Mouse (Mus musculus): ENCODE data around the gene Crybb3. TPM values are rescaled to one million over a fixed set of nuclear protein-coding genes. Genes with fewer than 3 reads are reported as not detected.
A peak's percentile ranks its signal among the peaks of the same experiment; 100 is the strongest.

The Crybb3 gene
- polyA plus RNA-seq, 1 experiment, result not detected

DNA sequence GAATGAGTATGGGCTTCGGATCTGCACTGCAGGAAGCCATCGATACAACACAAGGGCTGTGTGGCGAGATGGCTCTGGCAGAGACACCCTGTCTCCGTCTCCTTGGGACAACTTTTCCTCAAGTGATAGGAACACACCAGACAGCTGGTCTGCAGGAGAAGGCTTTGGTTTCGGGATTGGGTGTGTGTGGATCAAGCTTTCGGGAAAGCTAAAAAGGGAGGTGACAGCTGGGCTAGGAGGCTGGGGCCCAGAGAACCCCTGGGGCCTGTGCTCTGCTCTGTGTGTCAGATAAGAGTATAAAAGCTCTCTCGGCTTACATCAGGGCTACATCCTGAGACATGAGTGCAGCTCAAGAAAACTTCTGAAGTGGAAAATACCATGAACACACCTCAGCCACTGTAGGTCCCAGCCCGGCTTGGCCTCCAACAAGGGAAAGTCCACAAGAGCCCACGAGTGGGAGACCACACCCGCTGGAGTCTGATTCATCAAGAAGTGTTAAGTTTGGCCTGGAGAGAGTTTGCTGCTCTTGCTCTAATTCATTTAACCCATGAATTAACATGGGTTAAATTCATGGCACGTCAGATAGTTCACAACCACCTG is 26.9 kb upstream of the Crybb3 start:
- Histone ChIP-seq H3K4me3 (ENCODE audit: insufficient read depth, low read depth, low read length) (no peak overlapping the region), H3K4me1 (ENCODE audit: control insufficient read depth, insufficient read depth, low read length) (peaks cover 42% of the 10 kb centered on the region), H3K27ac (ENCODE audit: insufficient read depth, low read depth, low read length) (no peak overlapping the region)
- no peak for TF ChIP-seq CTCF (IDR thresholded peaks at IDR 0.05; ENCODE audit: insufficient read depth, low read depth, low read length)
- 67% methylated on average over 11 of the region's 11 CpGs for WGBS

DNA sequence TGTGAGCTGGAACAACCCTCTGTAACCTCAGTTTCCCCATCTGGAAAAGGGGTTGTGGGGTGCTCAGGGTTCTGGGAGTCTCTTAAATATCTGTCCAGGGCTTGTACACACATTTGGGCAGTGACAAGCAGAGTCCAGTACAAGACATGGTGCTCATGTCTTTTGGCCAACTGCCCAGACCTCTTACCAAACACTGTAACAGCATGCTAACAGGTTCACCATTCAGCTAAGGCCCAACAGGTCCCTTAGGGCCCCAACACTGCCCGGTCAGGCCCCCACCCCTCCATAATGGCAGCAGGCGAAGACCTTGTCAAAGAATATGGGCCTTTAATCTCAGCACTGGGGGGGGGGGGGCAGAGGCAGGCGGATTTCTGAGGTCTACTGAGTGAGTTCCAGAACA is 26.3 kb upstream of the Crybb3 start:
- Histone ChIP-seq H3K4me3 (ENCODE audit: insufficient read depth, low read depth, low read length) (no peak overlapping the region), H3K4me1 (ENCODE audit: control insufficient read depth, insufficient read depth, low read length) (peaks cover 39% of the 10 kb centered on the region), H3K27ac (ENCODE audit: insufficient read depth, low read depth, low read length) (no peak overlapping the region)
- TF ChIP-seq POLR2A (IDR thresholded peaks at IDR 0.05; ENCODE audit: insufficient read depth, low read depth, low read length) (no peak), CTCF (IDR thresholded peaks at IDR 0.05; ENCODE audit: insufficient read depth, low read depth, low read length) (no peak)
- 64% methylated on average over 3 of the region's 3 CpGs for WGBS

DNA sequence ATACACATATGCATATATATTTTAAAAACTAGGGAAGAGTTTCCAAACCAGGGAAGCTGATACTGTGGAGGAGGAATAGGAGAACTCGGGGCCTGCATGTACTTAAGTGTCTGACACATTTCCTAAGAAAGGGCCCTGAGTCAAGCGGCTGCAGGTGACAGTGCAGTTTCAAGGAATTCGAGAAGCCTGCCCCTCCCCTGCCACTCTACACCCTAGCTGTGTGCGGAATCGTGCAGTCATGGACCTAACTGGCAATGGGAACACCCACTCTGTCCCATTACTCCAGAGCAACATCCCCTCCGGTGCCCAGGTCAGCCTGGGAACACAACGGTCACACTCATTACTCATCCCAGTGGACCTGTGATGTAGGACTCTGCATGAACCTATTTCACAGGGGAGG is 25.2 kb upstream of the Crybb3 start:
- no peak for TF ChIP-seq POLR2A (IDR thresholded peaks at IDR 0.05; ENCODE audit: insufficient read depth, low read depth, low read length)
- no peak for TF ChIP-seq CTCF (IDR thresholded peaks at IDR 0.05; ENCODE audit: insufficient read depth, low read depth, low read length)
- 54% methylated on average over 7 of the region's 7 CpGs for WGBS

GRCm38 (mm10) chr5:113105481-113105880 is 24.1 kb upstream of the Crybb3 start:
- no peak overlapping the region for H3K27ac ChIP-seq (ENCODE audit: insufficient read depth, low read depth, low read length)
- H3K4me1 ChIP-seq (ENCODE audit: control insufficient read depth, insufficient read depth, low read length), result peaks cover 31% of the 10 kb centered on the region
- TF ChIP-seq POLR2A (IDR thresholded peaks at IDR 0.05; ENCODE audit: insufficient read depth, low read depth, low read length), result no peak
- H3K4me3 ChIP-seq (ENCODE audit: insufficient read depth, low read depth, low read length), result no peak overlapping the region
- 90% methylated on average over 4 of the region's 4 CpGs for WGBS

More for the DNA sequence above, 25.2 kb upstream of the Crybb3 start:
- Histone ChIP-seq H3K27ac (ENCODE audit: insufficient read depth, low read depth, low read length) (no peak overlapping the region), H3K4me1 (ENCODE audit: control insufficient read depth, insufficient read depth, low read length) (peaks cover 39% of the 10 kb centered on the region), H3K4me3 (ENCODE audit: insufficient read depth, low read depth, low read length) (no peak overlapping the region)

DNA sequence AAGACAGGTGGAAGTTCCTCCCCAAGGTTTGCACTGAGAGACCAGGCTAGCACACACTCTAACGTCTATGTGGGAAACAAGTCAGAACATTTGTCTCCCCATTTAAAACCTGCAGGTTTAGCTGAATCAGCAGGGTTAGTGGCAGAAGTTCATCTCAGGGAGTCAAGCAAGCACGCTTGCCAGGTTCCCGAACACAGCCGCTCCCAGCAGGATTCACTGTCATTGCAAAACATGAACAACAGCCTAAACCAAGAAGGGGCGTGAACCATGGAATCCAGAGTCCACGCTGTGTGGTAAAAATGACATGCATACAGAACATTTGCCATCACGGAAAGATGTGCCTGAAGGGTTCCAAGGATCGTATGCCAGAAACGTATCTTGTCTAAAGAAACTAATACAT is 23.7 kb upstream of the Crybb3 start:
- Histone ChIP-seq H3K4me1 (ENCODE audit: control insufficient read depth, insufficient read depth, low read length) (peaks cover 31% of the 10 kb centered on the region), H3K4me3 (ENCODE audit: insufficient read depth, low read depth, low read length) (no peak overlapping the region), H3K27ac (ENCODE audit: insufficient read depth, low read depth, low read length) (no peak overlapping the region)
- WGBS, result 79% methylated on average over 9 of the region's 9 CpGs
- TF ChIP-seq POLR2A (IDR thresholded peaks at IDR 0.05; ENCODE audit: insufficient read depth, low read depth, low read length) (no peak), CTCF (IDR thresholded peaks at IDR 0.05; ENCODE audit: insufficient read depth, low read depth, low read length) (no peak)

GRCm38 (mm10) chr5:113102455-113102854 is 21.1 kb upstream of the Crybb3 start:
- WGBS, result 29% methylated on average over 7 of the region's 7 CpGs

DNA sequence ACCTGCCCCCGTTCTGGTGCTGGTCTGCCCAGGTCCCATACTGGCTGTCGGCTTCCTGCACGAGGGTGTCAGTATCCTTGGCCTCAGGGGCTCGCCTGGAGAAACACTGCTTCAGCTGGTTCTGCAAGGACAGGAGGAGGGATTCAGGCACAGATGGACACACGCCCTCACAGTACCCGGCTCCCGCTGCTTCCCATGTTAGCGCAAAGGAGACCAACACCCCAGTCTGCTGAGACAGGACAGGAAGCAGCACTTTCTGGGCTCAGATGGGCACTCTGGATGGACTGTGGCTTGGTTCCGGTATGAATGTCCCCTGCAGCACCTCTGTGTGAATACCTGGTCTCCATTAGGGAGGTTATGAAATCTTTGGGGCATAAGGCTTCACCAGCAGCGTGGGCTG is 20.1 kb upstream of the Crybb3 start:
- WGBS, result 84% methylated on average over 10 of the region's 10 CpGs
- Histone ChIP-seq H3K4me3 (ENCODE audit: insufficient read depth, low read depth, low read length) (no peak overlapping the region), H3K4me1 (ENCODE audit: control insufficient read depth, insufficient read depth, low read length) (peaks cover 15% of the 10 kb centered on the region), H3K27ac (ENCODE audit: insufficient read depth, low read depth, low read length) (no peak overlapping the region)
- TF ChIP-seq POLR2A (IDR thresholded peaks at IDR 0.05; ENCODE audit: insufficient read depth, low read depth, low read length) (no peak), CTCF (IDR thresholded peaks at IDR 0.05; ENCODE audit: insufficient read depth, low read depth, low read length) (no peak)

More at GRCm38 (mm10) chr5:113102455-113102854, 21.1 kb upstream of the Crybb3 start:
- Histone ChIP-seq H3K4me1 (ENCODE audit: control insufficient read depth, insufficient read depth, low read length) (peaks cover 25% of the 10 kb centered on the region), H3K27ac (ENCODE audit: insufficient read depth, low read depth, low read length) (no peak overlapping the region), H3K4me3 (ENCODE audit: insufficient read depth, low read depth, low read length) (no peak overlapping the region)
- TF ChIP-seq POLR2A (IDR thresholded peaks at IDR 0.05; ENCODE audit: insufficient read depth, low read depth, low read length) (no peak), CTCF (IDR thresholded peaks at IDR 0.05; ENCODE audit: insufficient read depth, low read depth, low read length) (no peak)

- TF ChIP-seq POLR2A (IDR thresholded peaks at IDR 0.05; ENCODE audit: insufficient read depth, low read depth, low read length), result no peak
- no peak for TF ChIP-seq CTCF (IDR thresholded peaks at IDR 0.05; ENCODE audit: insufficient read depth, low read depth, low read length)
- WGBS, result 87% methylated on average over 11 of the region's 11 CpGs
- H3K4me3 ChIP-seq (ENCODE audit: insufficient read depth, low read depth, low read length), result no peak overlapping the region
- H3K4me1 ChIP-seq (ENCODE audit: control insufficient read depth, insufficient read depth, low read length), result peaks cover 15% of the 10 kb centered on the region
- H3K27ac ChIP-seq (ENCODE audit: insufficient read depth, low read depth, low read length), result no peak overlapping the region
Measured at GRCm38 (mm10) chr5:113100422-113100821, 19.0 kb upstream of the Crybb3 start.

DNA sequence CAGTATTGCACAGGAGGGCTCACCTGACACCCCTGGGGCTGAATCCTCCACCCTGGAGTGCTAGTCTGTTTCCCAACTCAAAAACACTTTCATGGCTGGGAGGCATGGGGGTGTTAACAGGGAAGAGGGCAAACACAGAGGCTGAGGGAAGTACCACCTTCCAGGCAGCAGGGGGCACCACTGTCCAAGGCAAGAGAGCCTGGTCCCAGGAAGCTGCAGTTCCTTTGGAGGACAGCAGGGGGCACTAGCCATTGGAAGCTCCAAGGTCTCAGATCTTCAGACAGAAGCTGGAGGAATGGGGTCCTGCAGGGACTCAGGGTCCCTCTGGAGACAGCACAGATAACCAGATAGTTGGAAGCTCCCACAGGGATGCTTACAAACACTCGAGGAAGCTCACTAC is 18.2 kb upstream of the Crybb3 start:
- no peak for TF ChIP-seq POLR2A (IDR thresholded peaks at IDR 0.05; ENCODE audit: insufficient read depth, low read depth, low read length)
- TF ChIP-seq CTCF (IDR thresholded peaks at IDR 0.05; ENCODE audit: insufficient read depth, low read depth, low read length), result peak; percentile 100
- 21% methylated on average over 1 of the region's 1 CpGs for WGBS
- Histone ChIP-seq H3K4me3 (ENCODE audit: insufficient read depth, low read depth, low read length) (no peak overlapping the region), H3K27ac (ENCODE audit: insufficient read depth, low read depth, low read length) (no peak overlapping the region), H3K4me1 (ENCODE audit: control insufficient read depth, insufficient read depth, low read length) (peaks cover 15% of the 10 kb centered on the region)

DNA sequence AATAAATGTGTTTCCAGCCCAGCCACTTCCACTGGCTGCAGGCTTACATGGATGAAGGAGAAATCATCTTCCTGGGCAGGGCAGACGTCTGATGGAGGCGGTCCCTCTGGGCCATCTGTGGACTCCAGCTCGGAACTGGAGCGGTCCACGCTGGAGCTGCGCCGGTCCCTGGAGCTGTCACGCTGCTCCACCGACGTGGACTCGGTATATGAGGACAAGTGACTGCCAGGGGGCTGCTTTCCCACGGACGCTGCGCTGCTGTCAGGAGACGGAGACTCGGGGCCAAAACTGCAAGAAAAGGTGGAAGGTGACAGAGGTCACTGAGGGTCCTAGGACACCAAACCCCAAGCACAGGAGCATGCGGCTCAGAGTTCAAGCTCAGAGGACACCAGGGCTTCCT is 16.2 kb upstream of the Crybb3 start:
- Histone ChIP-seq H3K27ac (ENCODE audit: insufficient read depth, low read depth, low read length) (no peak overlapping the region), H3K4me1 (ENCODE audit: control insufficient read depth, insufficient read depth, low read length) (peaks cover 5% of the 10 kb centered on the region), H3K4me3 (ENCODE audit: insufficient read depth, low read depth, low read length) (no peak overlapping the region)
- TF ChIP-seq CTCF (IDR thresholded peaks at IDR 0.05; ENCODE audit: insufficient read depth, low read depth, low read length), result no peak
- no peak for TF ChIP-seq POLR2A (IDR thresholded peaks at IDR 0.05; ENCODE audit: insufficient read depth, low read depth, low read length)
- 91% methylated on average over 17 of the region's 17 CpGs for WGBS

Data from olfactory bulb, adult 2 months (tissue).